Mouse (Mus musculus): ENCODE data around the gene Nfxl1.
"Not testable (repeated sequence)": the region's sequence is repeated elsewhere in the genome, so short reads cannot be mapped to it uniquely, and the experiment has no call there.

Nfxl1 gene

DNA sequence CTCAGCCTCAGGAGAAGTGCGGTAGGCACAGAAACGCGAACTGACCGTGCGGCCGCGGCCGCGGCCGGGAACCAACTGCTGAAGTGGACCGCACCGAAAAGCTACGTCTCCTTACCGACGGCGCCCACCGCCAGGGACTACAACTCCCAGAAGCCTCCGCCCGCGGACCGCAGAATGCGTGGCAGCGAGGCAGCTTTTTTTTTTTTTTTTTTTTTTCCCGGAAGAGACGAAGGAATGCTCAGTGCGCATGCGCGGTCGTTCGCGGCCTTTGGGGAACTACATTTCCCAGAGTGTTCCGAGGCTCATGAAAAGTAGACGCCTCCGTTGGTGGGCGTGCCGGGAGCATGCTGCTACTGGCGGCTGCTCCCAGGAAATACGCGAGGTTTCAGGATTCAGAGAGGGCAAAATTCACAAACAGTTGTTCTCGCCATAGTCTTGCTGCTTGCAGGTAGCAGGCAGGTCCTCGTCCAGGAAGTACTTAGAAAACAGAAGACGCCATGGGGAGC lies at the start of gene Nfxl1:
Gene Nfxl1 (minus strand): TSS at position 141 of the 506 bp plus-strand sequence.
- DNase-seq, result peak; percentile 95

DNA sequence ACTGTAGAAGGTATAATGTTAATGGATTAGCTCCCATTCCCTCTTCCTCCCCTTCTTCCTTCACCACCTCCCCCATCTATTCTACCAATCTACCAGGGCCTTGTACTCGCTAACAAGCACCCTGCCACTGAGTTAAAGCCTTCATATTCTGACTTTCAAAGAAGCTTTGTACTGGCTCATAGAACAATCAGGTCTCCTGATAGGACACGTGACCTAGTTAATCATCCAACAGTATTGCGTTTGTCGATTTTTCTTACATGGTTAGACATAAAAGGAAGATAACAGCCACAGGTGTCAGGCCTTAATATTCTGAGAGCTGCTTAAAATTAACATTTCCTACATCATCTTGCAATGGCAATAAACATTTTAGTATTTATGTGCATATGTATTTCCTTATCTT lies 43.7 kb upstream of the Nfxl1 start:
- no peak for DNase-seq

DNA sequence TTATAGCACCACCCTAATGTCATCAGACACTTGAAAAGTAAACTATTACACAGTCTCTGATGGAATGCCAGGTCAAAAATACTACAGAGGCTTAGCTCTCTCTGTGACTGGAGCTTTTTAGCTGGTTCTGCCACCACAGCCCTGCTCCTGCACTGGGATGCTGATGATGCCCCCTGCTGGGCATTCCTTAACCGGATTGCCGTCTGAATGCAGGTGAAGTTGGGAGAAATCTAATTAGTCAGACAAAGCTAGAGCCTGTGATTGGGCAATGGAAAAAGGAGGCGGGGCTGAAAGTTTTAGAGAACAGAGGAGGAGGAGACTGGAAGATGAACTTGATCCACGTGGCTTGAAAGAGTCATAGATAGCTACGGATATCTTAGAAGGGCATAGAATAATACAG lies 41.5 kb upstream of the Nfxl1 start:
- peak; percentile 5 for DNase-seq

DNA sequence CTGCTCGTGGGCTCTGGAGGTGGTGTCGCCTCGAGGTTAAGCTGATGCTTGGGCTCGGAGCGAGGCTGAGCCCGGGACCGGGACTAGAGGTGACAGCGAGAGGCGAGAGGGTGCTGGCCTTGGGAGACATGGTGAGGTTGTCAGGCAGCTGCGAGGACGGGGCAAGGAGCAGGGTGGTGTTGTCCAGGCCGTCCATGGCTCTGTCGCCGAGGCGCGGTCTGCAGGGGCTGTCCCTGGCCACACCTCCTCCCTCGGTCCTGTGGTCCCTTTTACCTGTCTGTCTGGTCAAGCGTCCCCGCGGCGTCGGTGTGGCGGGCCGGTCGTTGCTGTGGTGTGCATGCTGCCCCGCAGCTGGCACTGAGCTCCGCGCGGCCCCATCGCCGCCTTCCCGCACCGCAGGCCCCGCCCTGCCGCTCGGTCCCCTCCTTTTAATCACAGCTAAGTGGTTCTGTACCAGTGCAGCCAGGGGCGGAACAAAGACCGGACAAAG lies 27.8 kb upstream of the Nfxl1 start, which contains the start of gene Gm5868:
Gene Gm5868 (minus strand): TSS at position 360 of the 490 bp plus-strand sequence.
- DNase-seq, result no peak

DNA sequence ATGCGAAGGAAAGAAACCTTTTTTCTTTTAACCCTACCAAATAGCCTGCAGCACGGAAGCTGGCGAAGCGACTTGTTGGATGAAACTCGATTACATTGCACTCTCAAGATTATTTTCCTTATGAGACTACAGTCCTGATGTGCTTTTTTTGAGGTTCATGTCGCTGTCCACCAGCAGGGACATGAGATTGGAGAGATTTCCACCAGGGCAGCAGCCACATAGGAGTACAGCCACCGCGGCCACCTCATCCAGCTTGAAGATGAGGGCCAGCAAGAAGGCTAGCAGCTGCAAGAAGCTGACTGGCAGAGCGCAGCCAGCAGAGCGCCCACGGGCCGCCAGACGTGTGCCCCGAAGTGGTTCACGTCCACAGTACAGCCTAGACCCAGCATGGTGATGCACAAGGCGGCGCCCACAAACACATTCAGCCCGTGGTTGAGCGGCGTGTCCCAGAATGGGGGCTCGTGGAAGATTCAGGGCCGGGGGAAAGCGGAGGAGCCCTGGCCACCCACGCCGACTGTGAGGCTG lies 27.2 kb upstream of the Nfxl1 start:
- DNase-seq, result not testable (repeated sequence)

DNA sequence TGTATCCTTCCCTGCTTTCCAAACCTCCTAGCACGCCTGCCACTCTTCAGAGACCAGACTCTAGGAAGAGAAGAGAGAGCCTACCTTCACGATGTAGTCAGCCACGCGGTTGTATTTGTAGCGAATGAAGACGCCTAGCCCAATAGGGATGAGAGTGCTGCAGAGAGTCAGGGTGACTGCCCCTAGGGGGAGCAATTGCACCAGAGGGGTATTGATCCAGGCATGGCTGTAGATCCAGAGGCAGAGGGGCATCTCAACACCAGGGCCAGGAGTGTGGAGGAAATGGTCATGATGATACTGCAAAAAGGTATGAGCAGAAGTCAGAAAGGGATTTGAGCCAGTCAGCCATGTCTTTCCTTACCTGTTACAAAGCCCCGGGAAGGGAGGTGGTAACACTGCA lies 26.6 kb upstream of the Nfxl1 start:
- DNase-seq, result not testable (repeated sequence)

DNA sequence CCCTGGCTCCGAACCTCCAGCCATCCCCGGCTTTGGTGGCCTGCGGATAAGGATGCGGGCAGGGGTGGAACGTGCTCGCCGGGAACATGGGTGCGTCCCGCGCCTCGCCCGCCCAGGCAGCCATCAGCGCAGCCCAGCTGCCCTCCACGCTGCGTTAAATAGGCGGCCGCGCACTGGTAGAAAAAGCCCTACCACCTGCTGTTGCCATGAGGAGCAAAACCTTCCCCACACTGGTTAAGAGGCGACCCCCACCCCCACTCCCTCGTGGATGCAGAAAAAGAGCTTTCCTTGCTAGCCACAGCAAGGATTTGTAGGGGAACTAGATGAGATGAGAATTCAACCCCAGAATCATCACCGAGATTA lies 21.5 kb upstream of the Nfxl1 start, which contains the start of gene Zar1:
Gene Zar1 (minus strand): TSS at position 285 of the 363 bp plus-strand sequence.
- DNase-seq, result not testable (repeated sequence)

DNA sequence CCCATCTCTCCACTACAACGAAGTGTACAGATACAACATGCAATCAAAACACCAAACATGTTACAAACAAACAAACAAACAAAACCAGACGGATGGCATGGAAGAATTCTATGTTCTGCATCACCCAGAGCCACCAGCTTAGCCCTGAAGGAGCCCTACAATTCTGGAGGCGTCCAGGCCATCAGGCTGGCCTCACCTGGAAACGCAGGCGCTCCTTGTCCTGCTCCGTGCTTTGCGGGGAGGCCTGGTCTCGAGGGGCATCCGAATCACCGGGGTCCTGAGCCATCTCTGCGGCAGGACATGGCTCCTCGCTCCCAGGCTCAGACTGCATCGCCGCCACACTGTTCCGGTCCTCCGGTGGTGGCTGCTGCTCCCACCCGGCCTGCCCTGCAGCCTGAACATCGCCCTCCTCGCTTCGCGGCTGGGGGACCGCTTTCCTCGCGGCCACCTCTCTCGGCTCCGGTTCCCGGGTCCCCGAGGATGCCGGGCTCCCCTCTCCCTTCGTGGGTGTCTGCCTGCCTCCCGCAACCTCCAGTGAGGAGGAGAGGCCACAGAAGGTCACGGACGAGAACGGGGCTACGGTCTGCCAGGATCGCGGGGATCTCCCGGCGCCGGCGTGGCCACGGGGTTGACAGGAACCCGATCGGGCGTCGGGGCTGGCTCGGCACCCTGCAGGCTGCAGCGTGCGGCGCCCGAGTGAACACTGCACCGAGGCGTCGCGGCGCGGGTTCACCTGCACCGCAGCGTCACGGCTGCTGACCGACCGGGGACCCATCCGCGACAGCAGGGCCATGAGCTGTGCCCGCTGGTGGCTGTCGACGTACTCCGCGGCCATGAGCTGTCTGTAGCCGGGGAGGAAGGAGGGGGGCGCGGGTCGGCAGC lies 20.8 kb upstream of the Nfxl1 start:
- not testable (repeated sequence) for DNase-seq

DNA sequence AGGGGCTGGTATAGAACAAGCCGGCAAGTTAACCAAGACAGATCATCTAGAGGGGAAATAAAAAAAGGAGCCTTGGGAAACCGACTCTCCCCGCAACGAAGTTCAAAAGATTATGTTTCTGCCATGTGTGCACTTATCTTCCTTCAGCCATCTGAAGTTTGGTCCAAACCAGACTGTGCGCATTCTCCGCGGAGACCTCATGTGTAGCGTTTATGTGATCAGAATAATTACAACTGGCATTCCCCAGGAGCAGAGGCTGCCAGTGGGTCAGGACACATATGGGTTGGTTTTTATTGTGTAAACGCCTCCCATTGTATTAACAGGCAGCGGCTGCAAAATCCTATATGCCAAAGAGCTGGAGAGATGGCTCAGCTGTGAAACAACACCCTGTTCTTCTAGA lies 20.1 kb upstream of the Nfxl1 start:
- DNase-seq, result not testable (repeated sequence)

DNA sequence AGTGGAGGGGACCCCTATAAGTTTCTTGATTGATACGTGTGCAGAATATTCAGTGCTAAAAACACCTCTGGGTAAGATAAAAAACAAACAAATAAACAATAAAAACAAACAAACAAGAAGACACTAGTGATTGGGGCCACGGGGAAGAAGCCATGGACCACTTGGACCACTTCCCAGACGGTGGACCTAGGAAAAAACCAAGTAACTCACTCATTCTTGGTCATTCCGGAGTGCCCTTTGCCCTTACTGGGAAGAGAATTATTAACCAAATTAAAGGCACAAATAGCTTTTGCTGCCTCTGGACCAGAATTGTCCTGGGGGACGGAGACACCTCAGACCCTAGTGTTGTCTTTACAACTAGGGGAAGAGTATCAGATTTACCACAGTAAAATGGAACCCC lies 6.1 kb upstream of the Nfxl1 start:
- DNase-seq, result no peak

DNA sequence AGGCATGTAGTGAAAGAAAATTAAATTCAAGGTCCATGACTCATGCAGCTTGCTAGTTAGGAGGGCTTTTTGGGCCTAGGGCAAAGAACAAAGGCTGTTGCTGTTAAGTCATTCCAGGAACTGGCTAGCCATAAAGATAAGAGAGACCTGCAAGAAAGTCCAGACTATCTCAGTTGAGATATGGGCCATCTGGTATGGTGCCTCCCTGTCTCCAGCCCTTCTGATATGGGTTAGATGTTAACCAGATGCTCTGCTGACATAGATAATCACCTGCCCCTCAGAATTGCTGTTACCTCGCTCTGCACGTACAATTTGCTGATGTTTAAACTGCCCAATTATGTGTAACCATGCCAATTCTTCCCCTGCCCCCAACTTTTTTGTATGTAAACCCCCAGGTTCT lies 3.7 kb upstream of the Nfxl1 start:
- DNase-seq, result not testable (repeated sequence)

DNA sequence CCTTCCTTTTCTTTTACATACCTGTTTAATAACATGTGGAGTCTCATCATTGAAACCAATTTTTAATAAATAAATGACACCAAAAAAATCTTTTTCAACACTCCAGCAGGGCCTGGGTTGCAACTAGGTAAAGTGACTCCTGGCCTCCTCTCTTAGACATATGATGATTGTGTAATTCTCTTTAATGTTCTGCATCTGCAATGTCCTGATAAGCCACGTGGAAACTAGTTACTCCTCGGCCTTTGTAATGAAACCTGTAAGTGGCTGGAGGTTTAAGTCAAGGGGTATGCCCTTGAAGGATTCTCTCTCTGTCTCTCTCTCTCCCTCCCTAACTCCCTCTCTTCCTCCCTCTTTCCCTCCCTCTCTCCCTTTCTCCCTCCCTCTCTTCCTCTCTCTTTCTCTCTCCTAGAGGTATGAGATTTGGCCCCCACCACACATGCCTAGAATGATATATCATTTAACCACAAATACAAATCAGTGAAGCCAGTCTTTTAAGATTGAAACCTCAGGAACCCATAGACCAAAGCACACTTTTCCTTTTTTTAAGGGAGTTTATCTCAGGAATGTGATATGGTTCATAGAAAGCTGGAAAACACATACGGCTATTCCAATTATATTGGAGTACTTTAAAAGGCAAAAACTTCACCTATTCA lies 1.6 kb upstream of the Nfxl1 start:
- peak; percentile 19 for DNase-seq

DNA sequence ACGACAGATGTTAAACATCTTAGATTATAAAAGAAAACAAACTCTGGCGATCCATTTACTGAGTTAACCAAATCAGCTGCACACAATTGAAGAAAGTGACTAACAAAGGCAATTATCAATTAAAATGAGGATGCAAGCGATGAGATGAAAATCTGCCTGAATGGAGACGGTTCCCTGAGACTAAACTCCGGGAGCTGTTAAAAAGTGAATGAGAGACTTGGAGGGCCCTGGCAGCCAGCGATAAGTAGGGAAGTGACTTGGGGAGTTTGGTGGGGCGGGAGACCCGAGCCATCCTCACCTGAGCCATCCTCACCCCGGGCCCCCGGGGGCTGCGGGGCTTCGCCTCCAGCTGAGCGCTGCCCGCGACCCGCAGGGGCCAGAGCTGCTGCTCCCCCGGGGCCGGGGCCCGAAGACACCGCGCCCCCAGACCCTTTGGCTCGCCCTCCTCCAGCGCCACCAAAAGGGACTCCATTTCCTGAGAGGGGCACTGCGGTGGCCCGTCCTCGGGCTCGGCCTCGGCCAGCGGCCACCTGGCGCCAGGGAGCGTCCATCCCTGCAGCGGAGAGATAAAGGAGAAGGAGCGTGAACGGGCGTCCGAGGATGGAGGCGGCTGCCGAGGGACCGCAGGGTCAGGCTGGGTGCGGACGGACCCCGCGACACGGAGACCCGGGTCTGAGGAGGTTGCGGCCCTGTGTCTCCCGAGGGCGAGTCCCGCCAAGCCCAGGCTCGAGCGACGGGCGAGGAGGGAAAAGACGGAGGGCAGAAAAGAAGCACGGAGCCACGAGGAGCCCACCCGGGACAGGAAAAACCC lies 563 bp downstream of the Nfxl1 start:
- DNase-seq, result peak; percentile 63

DNA sequence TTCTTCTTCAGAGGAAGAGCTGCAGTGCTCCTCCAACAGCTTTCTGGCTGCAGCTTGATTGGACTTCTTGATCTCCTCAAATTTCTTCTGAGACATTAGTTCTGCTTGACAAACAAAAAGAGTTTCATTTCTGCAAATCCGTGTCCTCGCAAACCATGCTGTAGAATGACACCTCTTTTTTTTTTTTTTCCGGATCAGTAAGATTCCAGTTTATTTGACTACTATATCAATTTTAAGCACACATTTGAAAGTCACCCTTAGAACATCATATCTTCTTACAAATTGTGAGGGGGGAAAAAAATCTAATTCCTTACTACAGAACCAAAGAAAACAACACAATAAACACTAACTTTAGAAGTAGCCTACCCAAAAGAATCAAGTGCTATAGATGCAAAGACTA lies 3.2 kb downstream of the Nfxl1 start:
- no peak for DNase-seq

DNA sequence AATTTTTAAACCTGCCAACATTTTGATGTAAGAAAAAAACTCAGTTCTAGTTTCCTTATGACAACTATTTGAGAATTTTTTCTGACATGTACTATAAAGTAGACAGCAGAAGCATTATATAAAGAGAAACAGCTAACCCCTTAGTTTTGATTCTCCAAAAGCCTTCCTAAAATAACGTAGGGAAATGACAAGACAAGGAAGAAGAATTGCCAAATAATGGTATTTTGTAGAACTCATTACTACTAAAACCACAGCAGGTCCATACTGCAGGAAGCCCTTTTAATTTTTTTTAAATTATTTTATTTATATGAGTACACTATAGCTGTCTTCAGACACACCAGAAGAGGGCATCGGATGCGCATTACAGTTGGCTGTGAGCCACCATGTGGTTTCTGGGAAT lies 8.3 kb downstream of the Nfxl1 start:
- no peak for DNase-seq

DNA sequence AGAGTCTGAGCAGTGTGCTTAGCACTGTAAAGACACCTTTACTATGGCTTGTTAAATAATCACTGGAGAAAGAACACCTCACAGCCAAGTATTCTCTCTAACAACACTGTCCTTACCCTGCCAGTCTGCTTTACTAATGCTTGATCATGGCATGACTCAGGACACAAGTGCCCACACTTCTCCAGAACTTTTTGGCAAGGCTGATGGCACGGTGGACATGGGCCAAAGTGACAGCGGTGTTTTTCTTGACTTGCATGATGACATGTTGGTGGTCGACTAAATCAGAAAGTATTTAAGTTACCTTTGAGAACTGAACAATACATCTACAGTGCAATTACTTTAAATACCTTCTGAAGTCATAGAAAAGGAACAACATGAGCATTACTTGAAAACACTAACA lies 30.6 kb downstream of the Nfxl1 start:
- no peak for DNase-seq

DNA sequence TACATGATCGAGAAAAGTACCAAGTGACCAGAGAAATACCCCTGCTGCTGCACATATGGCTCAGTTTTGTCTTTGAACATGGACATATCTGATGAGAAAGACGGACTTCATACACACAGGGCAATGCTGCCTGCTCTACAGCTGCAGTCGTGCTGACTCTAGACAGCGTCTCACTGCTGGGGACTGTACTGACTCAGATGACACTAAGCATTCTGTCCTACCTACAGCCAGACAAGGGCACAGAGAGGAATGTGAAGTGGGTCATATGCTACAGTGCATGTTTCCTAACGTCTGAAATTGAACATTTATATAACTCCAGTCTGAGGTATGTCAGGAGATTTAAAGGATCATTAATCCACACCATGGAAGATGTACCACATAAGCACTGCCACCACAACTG lies 45.7 kb downstream of the Nfxl1 start:
- DNase-seq, result no peak

DNA sequence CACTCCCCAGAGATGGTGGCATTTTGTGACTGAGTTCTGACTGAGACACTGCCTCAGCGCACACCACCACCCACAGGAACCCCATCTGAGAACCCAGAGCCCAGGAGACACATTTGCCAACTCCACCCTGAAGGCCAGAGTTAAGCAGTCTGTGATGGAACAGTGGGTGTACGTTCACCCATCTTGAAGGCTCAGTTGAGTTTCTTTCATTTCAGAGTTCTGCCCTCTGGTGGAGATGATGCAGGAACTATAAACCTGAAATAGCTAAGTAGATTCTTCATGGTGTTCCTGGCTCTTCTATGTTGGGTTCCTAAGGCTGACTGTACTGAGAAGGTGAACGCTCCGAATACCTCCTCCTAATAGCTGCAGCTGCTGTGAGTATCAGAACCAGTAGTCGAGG lies 53.7 kb downstream of the Nfxl1 start:
- DNase-seq, result no peak

DNA sequence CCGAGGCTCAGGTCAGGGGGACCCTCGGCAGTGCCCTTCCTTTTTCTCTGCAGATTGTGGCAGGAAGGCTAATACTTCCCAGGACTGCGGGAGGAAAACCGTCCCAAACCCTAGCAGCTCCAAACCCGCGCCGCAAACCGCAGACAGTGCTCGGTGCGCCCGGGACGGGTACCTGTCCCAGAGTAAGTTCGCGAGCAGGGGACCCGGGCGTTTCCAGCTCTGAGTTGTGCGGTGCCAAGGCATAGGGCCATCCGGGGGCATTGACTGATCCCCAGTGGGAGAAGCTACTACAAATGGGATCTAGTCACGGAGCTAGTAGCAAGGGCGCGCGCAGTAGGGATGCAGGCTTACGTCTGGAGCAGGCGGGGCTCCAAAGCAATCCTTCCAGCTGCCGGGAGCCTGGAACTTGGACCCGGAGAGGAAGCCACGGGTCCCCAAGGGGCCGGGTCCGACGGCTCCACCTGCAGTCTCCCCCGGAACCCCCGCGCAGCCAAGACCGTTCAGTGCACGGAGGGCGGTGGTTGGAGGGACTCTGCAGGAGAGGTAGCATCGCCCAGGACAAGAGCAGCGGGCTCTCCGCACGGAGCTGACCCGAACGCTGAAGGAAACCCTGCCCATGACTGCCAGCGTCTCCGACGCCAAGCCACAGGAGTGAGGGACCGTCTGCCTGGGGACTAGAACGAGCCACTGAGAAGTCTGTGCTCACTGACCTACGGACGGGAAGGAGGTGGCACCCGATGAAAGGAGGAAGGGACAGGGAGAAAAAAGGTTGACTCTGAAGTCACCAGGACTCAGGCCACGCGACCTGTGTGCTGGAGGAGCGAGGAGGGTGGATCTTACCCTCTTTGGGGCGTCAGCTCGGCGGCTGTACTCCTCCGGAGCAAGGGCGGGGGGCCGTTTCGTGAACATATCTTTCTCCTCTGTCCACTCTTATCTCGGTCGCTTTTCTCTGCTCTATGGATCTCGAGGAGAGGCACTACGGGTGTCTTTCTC lies 55.7 kb downstream of the Nfxl1 start, which contains the start of gene Corin:
Gene Corin (minus strand): TSS at position 943 of the 993 bp plus-strand sequence.
- DNase-seq, result no peak

DNA sequence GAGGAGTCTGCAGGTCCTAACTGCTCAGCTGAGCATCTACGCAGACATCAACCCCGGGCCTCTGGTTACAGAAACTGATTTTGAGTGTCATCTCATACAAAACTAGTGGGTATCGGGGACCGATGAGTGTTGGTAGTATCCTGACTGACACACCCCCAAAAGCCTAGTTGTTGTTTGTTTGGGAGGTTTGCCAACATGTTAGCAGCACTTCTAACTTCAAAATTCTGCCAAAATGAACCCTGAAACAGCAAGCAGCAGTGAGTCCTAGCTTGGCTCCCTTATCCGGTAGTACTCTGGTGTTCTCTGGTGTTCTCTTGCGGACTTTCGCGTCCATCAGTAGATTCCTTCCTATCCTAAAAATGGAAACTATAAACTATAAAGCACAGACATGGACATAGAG lies 56.7 kb downstream of the Nfxl1 start:
- DNase-seq, result no peak

DNA sequence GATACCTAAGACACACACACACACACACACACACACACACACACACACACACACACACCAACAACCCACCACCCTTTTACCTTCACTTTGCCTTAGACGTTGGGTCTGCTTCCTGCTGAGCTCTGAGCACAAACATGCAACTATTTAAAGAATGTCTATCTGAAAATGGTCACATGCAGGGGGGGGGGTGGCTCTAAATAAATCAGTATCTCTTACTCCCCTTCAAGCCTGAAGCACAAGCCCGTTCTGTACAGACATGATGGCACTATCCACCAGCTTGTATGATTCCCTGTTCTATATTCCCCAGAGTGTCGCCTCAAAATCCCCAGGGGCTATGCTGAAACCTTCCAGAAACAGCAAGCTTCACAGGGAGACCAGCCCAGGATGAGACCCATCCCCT lies 57.7 kb downstream of the Nfxl1 start:
- no peak for DNase-seq

All from cerebellum, adult 9-10 months (tissue).